Mouse (Mus musculus) heart, adult 11 months (tissue): ENCODE data around the gene Il21r.

Source experiments
- DNase-seq: peaks from one replicate; pipeline ENCODE4 v3.0.0; 2022

Gene Il21r

DNA sequence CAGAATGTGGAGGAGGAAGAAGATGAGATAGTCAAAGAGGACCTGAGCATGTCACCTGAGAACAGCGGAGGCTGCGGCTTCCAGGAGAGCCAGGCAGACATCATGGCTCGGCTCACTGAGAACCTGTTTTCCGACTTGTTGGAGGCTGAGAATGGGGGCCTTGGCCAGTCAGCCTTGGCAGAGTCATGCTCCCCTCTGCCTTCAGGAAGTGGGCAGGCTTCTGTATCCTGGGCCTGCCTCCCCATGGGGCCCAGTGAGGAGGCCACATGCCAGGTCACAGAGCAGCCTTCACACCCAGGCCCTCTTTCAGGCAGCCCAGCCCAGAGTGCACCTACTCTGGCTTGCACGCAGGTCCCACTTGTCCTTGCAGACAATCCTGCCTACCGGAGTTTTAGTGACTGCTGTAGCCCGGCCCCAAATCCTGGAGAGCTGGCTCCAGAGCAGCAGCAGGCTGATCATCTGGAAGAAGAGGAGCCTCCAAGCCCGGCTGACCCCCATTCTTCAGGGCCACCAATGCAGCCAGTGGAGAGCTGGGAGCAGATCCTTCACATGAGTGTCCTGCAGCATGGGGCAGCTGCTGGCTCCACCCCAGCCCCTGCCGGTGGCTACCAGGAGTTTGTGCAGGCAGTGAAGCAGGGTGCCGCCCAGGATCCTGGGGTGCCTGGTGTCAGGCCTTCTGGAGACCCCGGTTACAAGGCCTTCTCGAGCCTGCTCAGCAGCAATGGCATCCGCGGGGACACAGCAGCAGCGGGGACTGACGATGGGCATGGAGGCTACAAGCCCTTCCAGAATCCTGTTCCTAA, 27.3 kb upstream of the Il21r start:
- DNase-seq: peak; percentile 91

DNA sequence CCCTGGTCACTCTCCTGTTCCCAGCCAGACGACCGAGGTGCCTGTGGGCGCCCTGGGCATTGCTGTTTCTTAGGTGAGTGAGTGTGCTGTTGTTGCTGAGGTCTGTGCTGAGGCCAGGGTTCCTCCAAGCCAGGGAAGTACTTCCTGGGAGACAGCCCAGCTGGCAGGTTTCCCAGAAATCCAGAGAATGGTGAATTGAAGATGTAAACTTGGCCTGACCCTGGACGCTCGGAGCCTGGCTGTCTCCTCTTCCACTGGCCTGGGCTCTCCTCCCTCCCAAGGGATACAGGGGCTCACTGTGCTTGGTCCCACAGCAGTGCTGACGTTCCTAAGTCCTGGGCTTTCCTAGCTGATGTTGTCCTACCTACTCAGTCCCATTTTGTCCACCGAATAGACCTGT, 26.2 kb upstream of the Il21r start:
- DNase-seq: peak; percentile 98

DNA sequence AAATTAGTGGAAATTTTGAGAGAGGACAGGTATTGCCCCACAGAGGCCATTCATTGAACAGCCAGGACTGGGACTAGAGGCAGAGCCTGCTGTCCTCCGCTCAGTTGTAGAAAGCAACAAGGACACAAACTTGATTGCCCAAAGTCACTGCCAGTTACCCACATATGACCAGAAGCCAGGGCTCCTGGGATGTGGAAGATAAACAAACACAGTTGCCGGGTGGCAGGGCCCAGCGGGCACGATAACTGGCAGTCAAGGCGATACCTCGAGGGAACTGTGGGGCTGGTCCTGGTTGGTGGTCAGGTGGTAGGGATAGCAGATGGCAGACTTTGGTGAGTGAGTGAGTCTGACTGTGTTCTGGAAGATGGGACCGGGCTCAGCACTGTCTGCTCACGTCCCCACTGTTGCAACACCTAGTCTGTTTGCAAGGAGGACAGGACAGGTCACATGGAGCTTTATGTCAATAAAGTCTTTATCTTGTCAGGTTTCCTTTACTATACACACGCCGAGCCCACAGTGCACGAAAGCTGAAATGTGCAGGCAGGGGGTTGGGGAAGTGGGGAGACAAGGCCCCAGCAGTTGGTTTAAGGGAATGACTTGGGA, 25.6 kb upstream of the Il21r start:
- DNase-seq: peak; percentile 99

DNA sequence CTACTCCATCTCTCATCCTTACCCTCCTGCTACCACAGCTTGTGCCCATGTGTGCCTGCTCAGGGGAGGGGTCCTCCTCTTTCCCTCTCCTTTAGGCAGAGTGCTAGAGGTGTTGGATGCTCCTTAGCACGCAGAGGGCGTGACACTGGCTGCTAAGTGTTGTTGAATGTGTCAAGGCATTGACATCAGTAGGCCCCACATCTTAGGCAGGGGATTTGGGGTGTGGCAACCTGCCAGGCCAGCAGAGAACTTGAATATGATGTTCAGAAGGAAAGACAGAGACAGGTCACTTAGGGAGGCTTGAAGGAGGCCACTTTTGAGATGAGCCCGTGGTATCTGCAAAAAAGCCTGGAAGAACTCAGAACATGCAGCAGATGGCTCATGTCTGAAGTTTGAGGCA, 25.1 kb upstream of the Il21r start:
- peak; percentile 86 for DNase-seq

DNA sequence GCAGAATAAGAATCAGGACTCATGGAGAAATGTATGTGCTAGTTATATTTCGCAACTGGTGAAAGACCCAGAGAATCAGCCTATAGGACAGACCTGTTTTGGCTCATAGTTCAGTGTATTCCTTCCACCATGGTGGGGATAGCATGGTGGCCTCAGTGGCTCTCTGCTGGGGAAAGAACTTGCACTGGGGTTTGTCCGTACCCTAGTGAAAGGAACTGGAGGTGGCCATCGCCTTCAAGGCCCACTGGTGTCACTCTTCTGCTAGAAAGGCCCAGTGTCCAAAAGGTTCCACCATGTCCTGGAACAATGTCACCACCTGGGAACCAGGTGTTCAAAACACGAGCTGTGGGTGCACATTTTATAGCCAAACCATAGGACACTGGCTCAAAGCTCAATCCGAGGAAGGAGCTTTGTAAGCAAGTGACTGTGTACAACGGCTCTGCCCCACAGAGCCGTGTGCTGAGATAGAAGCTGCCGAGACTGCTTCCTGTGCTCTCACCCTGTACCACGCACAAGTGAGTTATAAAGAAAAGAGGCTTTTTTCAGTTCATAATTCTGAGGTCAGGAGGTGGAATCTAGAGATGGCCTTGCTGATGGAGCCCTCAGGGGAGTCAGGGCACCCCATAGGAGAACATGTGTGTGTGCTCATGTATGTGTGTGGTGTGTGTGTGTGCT, 23.5 kb upstream of the Il21r start:
- DNase-seq: peak; percentile 90

DNA sequence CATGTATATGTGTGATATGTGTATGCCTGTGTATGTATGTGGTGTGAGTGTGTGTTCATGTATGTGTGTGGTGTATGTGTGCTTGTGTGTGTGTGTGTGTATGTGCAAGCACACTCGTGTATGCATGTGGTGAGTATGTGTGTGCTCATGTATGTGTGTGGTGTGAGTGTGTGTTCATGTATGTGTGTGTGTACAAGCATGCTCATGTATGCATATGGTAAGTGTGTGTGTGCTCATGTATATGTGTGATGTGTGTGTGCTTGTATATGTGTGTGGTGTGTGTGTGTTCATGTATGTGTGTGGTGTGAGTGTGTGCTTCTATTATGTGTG, 23.0 kb upstream of the Il21r start:
- no peak for DNase-seq

DNA sequence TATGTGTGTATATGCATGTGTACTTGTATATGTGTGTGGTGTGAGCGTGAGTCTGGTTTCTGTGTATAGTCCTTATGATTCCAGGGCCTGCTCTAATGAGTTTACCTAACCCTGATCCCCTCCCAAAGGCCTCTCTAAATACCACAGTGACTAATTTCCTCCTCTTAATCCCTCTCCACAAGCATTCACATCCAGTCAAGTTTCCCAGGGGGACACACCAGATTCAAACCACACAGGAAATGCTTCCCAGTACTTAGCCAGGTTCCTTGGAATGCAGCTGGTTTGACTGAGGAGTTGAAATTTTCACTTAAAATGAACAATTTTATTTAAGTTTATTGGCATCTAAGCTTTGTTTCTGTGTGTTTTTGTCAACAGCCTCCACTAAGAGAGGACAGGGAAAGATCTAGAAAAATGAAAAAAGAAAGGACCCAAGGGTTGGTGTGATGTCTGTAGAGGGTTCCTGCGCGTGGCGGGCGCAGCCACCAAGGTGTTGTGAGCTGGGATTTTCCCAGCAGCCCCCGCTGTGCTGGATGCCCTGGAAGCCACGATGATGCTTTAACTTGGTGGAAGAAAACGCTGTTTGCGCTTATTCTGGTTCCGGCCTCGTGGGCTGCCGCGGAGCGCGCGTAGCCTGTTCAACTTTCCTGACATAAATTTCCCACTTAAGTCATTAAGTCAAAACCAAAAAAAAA, 22.5 kb upstream of the Il21r start:
- peak; percentile 96 for DNase-seq

DNA sequence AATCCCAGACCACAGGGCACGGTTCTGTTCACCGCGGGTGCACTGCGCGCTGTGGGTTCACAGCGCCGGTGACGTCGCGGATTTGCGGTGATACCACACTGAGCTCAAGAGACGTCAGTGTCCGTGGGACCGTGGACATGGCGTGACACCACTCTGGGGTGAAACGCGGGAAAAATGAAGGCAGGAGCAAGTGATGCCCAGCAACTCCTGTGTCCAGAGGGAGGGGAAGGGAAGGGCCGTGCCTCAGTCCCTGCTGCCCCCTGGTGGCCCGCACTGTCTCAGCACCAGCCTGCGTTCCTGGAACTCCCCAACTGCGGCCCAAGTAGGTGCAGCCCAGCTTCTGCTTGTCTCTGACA, 21.9 kb upstream of the Il21r start:
- DNase-seq: peak; percentile 98

DNA sequence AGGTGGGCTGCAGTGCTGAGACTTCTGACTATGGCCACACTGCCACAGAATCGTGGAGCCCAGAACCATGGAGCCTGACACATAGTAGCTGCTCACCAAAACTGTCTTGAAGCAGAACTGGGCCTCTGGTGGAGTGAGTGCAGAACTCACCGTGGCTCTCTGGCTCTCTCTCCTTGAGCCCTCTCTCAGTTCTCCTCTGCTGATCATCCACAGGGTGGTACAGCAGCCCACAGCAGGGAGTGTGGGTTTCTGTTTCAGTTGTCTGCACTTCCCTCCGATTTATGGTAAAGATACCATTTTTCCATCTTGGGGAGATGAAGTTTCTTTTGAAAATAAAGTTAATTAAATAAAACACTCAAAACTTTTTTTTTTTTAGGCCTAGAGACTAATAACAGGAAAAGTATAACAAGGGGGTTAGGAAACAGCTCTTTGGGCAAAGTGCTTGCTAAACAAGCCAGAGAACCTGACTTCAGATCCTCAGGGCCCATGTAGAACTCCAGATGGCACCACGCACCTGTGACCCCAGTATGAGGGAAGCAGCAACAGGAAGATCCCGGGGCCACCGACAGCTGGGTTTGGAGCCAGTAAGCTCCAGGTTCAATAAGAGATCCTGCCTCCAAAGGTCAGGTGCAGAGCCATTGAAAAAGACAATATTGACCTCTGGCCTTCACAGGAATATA, 19.8 kb upstream of the Il21r start:
- DNase-seq: peak; percentile 85

DNA sequence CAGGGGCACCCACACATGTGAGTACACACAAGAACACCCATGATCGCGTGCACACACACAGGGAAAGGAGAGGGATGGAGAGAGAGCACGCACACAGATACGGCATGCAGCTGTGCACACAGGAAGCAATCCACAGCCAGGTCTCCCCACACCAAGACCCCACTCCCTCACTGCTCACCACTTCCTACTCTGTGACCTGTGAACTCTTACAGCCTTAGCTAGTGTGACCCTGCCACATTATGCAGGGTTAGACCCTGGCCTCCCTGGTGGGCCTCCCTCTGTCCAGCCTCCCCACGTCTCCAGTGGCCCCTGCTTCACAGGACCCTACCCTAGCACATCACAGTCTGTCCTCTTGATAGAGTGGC, 19.2 kb upstream of the Il21r start:
- no peak for DNase-seq

DNA sequence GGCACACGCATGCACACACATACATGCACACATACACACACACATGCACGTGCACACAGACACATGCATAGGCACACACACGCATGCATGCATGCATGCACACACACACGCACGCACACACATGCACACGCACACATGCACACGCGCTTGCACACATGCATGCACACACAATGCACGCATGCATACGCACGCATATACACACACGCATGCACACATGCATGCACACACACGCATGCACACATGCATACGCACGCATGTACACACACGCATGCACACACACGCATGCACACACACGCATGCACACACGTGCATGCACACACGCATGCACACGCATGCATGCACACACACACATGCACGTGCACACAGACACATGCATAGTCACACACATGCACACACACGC, 16.9 kb upstream of the Il21r start:
- DNase-seq: peak; percentile 19

DNA sequence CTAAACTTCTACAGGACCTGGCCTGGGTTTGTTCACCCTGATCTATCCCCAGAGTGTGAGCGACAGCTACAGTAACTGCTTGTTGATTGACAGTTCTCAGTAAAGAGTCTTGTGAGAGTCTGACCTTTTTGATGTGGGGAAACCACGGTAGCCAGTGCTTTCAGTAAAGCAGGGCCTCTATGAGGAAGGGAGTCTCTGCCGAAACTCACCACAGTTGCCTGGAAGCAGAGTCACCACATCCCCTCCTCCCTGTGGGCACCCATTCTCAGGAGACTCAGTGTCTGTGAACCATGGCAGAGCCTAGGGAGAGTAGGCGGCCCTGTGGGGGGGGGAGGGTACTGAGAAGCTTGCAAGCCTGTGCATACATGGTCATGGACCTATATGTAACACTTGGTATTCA, 14.5 kb upstream of the Il21r start:
- peak; percentile 89 for DNase-seq

DNA sequence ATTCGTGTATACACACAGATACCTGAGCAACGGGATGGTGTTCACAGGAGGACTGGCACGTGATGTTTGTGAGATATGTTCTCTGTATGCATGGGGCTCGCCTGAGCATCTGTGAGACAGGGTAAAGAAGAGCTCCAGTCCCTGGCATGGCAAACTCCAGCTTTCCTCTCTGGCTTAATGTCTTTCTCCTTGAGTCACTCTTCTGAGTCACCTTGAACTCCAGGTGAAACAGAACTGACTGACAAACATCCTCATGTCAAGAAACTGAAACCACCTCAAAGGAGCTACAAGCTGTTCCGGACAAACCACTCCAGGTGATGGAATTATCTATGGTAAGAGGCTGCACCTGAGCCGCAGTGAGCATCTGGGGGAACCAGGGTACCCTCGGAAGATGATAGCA, 13.3 kb upstream of the Il21r start:
- DNase-seq: peak; percentile 80

DNA sequence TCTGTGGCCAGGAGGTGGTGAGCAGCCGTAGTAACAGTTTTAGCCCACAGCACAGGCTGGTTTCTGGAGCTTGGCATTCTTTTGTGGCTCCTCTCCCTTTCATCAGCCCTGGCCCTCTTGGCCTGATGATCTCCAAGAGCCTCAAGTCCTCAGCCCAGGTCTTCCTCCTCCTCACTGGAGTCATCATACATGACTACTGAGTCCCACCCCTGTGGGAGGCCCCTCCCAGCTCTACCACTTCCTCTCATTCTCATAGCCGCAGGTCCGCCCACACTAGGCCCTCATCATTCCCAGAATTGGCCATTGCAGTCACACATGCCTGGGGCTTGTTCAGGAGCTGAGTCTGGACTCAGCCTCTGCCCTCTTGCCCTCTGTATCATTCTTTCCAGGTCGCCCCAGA, 9.4 kb upstream of the Il21r start:
- peak; percentile 94 for DNase-seq

DNA sequence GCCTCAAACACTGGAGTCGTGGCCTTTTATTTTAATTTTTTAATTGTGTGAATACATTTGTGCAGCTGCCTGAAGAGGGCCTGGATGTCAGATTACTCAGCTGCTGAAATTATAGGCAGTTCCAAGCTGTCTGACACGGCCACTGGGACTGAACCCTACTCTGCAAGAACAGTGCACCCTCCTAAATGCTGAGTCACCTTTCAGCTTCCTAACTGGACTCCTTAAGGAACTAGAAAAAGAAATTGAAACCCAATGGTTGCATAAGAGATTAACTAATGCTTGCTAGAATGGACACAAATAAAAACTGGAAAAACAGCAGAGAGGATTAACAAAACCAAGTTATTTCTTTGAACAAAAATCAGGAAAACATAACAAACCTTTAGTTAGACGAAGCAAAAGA, 6.8 kb upstream of the Il21r start:
- peak; percentile 94 for DNase-seq

DNA sequence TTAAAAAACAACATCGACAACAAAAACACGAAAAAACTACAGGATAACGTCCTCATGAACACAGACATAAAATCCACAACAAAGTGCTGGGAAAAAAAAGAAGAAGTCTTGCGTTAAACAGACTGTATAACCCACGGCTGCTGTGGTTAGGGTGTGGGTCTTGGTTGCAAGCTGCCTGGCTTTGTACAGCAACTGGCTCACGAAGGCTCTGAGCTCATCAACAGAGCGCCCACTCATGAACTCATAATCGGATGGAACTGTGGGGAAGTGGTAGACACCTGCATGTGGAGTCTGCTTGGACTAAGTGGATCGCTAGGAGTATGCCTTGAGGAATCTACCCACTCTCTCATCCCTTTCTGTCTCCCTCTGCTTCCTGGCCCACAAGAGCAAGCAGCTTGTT, 6.1 kb upstream of the Il21r start:
- DNase-seq: peak; percentile 88

DNA sequence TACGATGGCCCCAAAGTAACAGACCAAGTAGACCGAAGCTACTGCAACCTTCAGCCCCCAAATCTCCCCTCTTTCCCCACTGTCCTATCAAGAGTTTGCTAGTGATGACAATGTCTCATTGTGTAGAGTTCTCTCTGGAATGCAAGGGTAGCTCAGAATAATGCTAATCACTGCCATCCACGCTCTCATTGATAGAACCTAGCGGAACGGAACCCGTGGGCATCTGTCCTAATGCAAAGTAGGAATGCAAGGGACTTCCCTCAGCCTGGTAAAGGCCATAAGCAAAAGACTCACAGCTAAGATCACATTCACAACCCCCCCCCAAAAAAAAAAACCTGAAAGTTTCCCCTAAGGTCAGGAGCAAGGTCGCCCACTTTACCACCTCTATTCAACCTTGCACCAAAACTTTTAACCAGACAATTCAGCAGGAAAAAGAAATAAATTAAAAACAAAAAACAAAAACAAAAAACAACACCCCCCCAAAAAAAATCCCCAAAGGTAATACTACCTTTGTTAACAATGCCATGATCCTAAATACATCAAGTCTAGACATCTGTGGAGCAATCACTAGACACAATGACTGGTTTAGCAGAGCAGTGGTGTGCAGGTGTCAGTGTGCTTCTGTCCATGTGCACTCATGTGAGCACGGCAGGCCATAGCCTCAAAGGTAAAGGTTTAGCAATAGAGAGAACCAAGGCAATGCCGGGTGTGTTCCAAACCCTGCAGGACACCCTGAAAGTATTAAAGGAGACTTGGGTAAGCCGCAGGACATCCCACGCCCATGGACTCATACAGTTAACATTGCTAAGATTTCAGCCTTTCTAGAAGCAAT, 5.5 kb upstream of the Il21r start:
- DNase-seq: peak; percentile 72

DNA sequence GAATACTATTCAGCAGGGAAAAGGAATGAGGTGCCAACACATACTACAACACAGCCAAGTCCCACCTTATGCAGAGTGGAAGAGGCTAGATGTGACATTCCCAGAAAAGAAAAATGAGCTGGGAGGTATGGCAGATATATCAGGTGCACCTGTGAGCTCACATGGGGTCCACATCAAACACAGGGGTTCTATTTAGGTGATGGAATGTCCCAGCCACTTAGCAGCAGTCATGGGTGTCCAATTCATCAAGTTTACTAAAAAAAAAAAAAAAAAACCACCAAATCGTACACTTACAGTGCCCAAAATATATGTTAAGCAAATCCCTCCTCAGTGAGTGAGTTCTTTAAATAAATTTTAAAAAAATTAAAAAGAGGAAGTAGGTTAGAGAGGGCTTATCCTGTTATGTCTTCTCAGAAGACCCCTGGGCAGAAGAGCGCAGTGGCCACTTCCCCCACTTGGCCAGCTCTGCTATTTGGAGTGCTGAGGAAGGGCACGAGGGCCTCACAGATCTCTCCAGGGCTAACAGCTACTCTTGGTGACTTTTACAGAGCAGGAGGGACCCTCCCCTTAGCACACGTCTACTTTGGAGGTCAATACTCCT, 3.8 kb upstream of the Il21r start:
- DNase-seq: peak; percentile 81

DNA sequence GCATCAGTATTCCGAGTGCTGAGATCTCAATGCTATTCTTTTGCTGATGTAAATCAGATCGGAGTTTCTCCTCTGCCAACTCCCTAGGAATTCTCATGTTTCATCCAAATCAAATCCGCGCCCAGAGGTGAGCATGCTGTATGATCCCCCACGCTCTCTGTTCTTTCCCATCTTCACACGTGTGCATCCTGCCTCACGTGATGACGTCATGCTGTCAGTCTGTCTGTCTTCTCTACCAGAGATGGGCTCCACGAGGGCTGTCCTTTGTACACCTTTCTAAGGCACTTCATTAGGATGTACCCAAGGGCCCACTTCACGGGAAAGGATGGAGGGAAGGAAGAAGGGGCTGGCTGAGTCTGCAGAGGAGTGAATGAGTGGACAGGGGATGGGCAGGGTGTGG, 3.1 kb upstream of the Il21r start:
- peak; percentile 74 for DNase-seq

DNA sequence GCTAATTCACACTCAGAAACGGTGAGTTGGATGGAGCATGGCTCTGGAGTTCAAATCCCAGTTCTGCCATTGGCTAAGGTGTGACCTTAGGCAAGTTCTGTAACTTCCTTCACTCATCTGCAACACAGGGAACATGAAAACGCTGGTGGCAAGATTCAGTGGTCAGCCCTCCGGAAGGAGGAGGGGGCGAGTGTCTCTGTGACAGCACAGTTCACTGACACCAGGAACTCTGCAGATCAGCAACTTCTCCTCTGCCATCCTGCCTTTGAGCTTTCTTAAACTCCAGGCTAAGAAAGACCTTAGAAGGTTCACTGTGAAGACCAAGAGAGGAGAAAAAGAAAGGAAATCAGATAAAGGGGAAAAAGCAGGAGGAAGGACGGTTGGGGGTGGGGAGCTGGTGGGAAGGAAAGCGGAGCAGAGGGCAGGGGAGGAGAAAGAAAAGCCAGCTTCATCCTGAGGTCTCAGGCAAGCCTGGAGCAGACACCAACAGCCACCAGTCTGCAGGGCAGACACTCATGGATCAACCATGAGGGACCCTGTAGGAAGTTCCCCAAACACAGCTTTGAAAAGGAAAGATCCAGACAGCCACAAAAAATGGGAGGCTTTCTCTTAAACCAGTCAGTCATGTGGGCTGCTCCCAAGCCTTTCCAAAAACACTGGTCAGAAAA, 2.5 kb upstream of the Il21r start:
- peak; percentile 87 for DNase-seq

DNA sequence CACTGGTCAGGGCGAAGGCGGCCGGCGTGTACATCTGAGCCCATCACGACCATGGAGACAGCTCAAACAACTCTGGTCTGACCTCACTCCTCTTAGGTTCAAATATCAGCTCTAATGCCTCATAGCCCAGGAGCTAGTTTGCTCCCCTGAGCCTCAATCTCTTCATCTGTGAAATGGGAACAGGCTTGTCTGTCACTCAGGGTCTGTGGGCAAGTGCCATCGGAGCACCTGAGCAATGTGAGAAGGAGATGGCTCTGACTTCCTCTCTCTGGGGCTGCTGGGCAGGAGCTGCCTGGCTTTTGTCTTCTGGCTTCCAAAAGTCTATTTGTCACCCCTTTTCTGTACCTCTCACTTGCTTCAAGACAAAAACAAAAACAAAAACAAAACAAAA, 2.0 kb upstream of the Il21r start:
- DNase-seq: peak; percentile 75
